Mouse (Mus musculus) brain, embryonic 14.5 days (tissue): ENCODE results near the gene Alg11.

ENCODE experiments used
- CTCF ChIP-seq: fragments of 200-500 bp; IDR thresholded peaks from 2 replicates; pipeline ENCODE4 v1.5.1; 2012; ENCODE audit warnings: inconsistent platforms, mild to moderate bottlenecking, moderate library complexity, borderline replicate concordance; ENCODE audit not compliant: insufficient read depth, insufficient read length; ENCODE audit errors: extremely low read depth
- POLR2A ChIP-seq: fragments of 200-500 bp; IDR thresholded peaks from 2 replicates; pipeline ENCODE4 v1.6.1; 2012; ENCODE audit warnings: mild to moderate bottlenecking, inconsistent platforms, borderline replicate concordance; ENCODE audit not compliant: poor library complexity, insufficient read depth, insufficient read length, severe bottlenecking; ENCODE audit errors: extremely low read depth

- TF ChIP-seq CTCF (no peak), POLR2A (no peak)
Observed at GRCm38 (mm10) chr8:22079313-22080007, 18.9 kb downstream of the Alg11 start.
